Mouse (Mus musculus): ENCODE measurements around the gene Foxn3. TPM values are rescaled to one million over a fixed set of nuclear protein-coding genes. Genes with fewer than 3 reads are reported as not detected.

Gene Foxn3
- polyA plus RNA-seq, 1 experiment from 2014 or later = 97.6 TPM

DNA sequence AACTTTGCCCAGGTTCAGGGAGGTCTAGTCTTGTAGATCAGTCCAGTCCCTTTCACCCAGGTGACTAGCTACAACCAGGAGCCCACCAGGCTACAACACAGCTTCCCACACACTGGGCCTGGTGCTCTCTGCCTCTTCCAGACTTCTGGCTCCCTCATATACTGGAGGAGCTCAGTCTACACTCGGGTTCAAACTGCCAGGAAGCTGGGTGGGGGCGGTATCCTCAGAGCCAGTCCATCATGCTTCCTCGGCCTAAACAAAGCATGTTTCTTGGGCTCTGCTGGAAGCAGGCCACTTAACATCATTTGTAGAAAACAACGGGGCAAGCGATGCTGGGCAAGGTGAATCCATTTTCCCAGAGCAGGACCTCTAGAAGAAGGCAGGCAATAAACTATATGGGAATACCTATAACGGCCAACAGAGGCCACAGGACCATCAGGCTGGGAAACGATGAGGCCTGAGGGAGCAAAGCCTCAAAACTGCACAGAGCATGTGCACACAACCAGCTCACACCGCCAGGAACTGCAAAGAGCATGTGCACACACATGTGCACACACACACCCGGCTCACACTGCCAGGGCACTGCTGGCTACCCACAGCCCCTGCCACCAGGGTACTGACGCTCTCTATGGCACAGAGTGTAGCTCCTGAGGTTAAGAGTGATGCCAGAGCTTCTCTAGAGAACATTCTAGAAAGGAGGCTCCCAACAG, 214.3 kb downstream of the Foxn3 start:
- H3K27me3 ChIP-seq = no peaks in the 10 kb centered on the region
- no peaks in the 10 kb centered on the region for H3K9me3 ChIP-seq (replicated peaks)
- H3K9ac ChIP-seq = no peak overlapping the region
- no peaks in the 10 kb centered on the region for H3K36me3 ChIP-seq
- peaks cover 57% of the 10 kb centered on the region for H3K4me1 ChIP-seq
- H3K27ac ChIP-seq (replicated peaks) = 0 out of 2 replicates have a peak overlapping the region, but pooled peaks have one; percentile 28
- no peak overlapping the region for H3K4me2 ChIP-seq (replicated peaks)
- ATAC-seq (ENCODE audit: insufficient number of reproducible peaks, low FRiP score, low TSS enrichment, low read depth) = no peak
- 72% methylated on average over 10 of the region's 10 CpGs for WGBS
- H3K4me3 ChIP-seq (replicated peaks) = no peak overlapping the region

DNA sequence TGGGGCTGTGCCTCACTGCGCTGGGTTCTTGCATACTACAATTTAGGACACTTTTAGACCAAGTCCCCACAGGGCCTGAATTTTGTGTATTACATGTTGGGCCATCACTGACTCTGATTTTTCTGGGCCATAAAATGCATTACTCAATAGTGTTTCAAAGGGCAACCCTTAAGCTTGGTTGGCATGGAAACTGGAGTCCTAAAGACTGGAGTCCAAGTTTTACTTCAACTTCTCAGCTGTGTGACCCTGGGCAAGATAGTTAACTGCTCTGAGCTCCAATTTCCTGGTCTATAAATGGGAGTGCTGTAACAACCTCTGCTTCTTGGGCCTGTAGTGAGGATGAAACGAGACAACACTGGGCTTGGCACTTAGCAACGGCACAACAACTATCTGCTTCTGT, 215.9 kb downstream of the Foxn3 start:
- H3K4me3 ChIP-seq (replicated peaks) = no peak overlapping the region
- 66% methylated on average over 3 of the region's 3 CpGs for WGBS
- H3K9me3 ChIP-seq (replicated peaks) = no peaks in the 10 kb centered on the region
- H3K27ac ChIP-seq (replicated peaks) = no peak overlapping the region
- no peaks in the 10 kb centered on the region for H3K27me3 ChIP-seq
- no peak for ATAC-seq (ENCODE audit: insufficient number of reproducible peaks, low FRiP score, low TSS enrichment, low read depth)
- H3K9ac ChIP-seq = no peak overlapping the region
- H3K4me1 ChIP-seq = peaks cover 43% of the 10 kb centered on the region
- H3K36me3 ChIP-seq = no peaks in the 10 kb centered on the region
- no peak overlapping the region for H3K4me2 ChIP-seq (replicated peaks)

DNA sequence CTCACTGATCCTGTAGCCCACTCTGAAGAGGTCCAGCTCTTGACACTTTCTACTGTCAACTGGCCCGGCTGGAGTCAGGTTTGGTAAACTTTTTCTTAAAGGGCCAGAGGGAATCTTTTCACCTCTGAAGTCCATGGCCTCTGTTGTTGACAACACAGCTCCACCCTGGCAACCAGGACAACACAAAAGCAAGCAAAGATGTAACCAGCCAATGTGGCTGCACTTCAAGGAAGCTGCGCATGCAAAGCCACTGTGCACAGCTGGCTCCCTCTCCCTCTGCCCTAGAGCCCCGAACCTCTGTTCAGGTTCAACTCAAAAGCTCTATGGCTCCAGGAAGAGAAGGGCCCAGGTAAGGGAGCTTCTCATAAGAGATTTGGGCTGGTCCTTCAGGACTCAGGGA, 216.4 kb downstream of the Foxn3 start:
- H3K4me3 ChIP-seq (replicated peaks) = no peak overlapping the region
- no peak overlapping the region for H3K4me2 ChIP-seq (replicated peaks)
- no peak overlapping the region for H3K27ac ChIP-seq (replicated peaks)
- H3K9me3 ChIP-seq (replicated peaks) = no peaks in the 10 kb centered on the region
- no peaks in the 10 kb centered on the region for H3K36me3 ChIP-seq
- no peaks in the 10 kb centered on the region for H3K27me3 ChIP-seq
- H3K4me1 ChIP-seq = peaks cover 41% of the 10 kb centered on the region
- H3K9ac ChIP-seq = no peak overlapping the region
- no peak for ATAC-seq (ENCODE audit: insufficient number of reproducible peaks, low FRiP score, low TSS enrichment, low read depth)
- WGBS = 71% methylated on average over 3 of the region's 3 CpGs

DNA sequence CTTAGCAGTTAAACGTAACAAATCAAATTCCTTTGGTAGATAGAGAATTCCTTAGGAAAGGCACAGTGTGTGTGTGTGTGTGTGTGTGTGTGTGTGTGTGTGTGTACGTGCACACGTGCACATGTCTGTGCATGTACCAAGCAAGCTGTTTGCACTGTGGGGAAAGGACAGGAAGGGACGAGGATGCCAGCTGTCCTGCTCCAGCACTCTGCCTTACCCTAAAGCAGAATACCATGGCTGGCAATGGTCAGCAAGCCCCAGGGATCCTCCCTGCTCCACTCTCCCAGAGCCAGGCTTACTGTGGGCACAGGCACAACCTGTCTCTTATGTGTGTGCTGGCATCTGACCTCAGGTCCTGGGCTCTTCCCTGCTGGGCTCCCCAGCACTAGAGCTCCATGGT, 218.1 kb downstream of the Foxn3 start:
- ATAC-seq (ENCODE audit: insufficient number of reproducible peaks, low FRiP score, low TSS enrichment, low read depth) = no peak
- 54% methylated on average over 4 of the region's 4 CpGs for WGBS
- Histone ChIP-seq H3K9ac (no peak overlapping the region), H3K27ac (replicated peaks) (no peak overlapping the region), H3K27me3 (no peaks in the 10 kb centered on the region), H3K9me3 (replicated peaks) (no peaks in the 10 kb centered on the region), H3K4me2 (replicated peaks) (no peak overlapping the region), H3K36me3 (no peaks in the 10 kb centered on the region), H3K4me3 (replicated peaks) (no peak overlapping the region), H3K4me1 (peaks cover 52% of the 10 kb centered on the region)

DNA sequence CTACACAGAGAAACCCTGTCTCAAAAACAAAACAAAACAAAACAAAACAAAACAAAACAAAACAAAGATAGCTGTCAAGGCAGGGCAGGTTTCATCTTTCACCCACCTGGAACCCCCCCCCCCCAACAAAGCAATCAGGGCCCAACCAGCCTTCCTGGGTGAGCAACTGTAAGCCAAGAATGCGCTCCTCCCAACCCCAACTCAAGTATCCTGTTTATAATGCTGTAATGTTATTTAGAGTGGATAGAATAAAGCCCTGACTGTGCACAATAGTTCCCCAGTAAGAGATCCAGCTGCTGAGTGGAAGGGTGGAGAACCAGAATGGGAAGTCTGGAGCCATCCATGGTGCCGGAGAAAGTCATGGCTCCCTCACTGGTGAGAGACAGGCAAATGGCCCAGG, 220.0 kb downstream of the Foxn3 start:
- Histone ChIP-seq H3K9ac (no peak overlapping the region), H3K9me3 (replicated peaks) (no peaks in the 10 kb centered on the region), H3K27ac (replicated peaks) (no peak overlapping the region), H3K4me3 (replicated peaks) (no peak overlapping the region), H3K4me2 (replicated peaks) (no peak overlapping the region), H3K36me3 (no peaks in the 10 kb centered on the region), H3K27me3 (no peaks in the 10 kb centered on the region), H3K4me1 (peaks cover 52% of the 10 kb centered on the region)
- ATAC-seq (ENCODE audit: insufficient number of reproducible peaks, low FRiP score, low TSS enrichment, low read depth) = no peak
- WGBS = 92% methylated on average over 2 of the region's 2 CpGs

DNA sequence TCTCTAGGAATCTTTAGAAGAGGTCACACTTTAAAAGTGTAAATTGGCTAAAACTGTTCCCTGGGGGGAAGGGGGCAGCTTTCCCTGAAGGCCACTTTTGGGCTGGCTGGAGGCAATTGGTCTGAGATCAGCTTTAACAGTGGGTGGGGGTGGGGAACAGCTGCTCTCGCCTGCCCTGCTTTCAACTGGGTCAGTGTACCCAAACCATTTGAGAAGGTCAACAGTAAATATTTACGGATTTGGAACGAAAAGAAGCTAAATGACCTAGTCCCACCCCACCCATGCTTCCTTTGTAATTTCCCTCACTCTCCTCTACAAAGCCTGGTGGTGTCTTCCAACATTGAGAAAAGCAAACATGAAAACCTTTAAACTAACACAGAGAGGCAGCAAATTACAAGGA, 221.2 kb downstream of the Foxn3 start:
- WGBS = 17% methylated on average over 3 of the region's 3 CpGs
- ATAC-seq (ENCODE audit: insufficient number of reproducible peaks, low FRiP score, low TSS enrichment, low read depth) = no peak
- Histone ChIP-seq H3K27me3 (no peaks in the 10 kb centered on the region), H3K9me3 (replicated peaks) (no peaks in the 10 kb centered on the region), H3K4me3 (replicated peaks) (no peak overlapping the region), H3K9ac (no peak overlapping the region), H3K27ac (replicated peaks) (0 out of 2 replicates have a peak overlapping the region, but pooled peaks have one; percentile 58), H3K4me1 (peaks cover 47% of the 10 kb centered on the region), H3K36me3 (no peaks in the 10 kb centered on the region), H3K4me2 (replicated peaks) (no peak overlapping the region)

DNA sequence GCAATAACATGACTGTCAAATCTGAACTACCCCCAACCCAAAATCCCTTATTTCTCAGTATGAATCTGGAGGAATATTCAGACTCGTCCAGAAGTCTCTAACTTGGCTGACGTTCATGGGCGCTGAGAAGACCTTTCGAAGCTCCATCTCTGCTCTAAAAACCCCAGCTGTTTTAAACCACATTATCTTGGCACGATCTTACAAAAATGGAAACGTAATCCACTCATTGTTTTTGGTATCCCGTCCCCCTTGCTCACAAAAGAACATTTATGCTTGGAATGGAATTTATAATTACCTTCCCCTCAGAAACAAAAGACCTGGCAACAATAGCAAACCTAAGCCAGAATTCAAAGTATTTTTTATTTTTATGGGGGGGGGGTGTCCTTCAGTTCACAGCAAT, 221.6 kb downstream of the Foxn3 start:
- ATAC-seq (ENCODE audit: insufficient number of reproducible peaks, low FRiP score, low TSS enrichment, low read depth) = no peak
- H3K36me3 ChIP-seq = no peaks in the 10 kb centered on the region
- H3K4me2 ChIP-seq (replicated peaks) = no peak overlapping the region
- no peak overlapping the region for H3K4me3 ChIP-seq (replicated peaks)
- WGBS = 24% methylated on average over 7 of the region's 7 CpGs
- H3K4me1 ChIP-seq = peaks cover 51% of the 10 kb centered on the region
- no peak overlapping the region for H3K9ac ChIP-seq
- H3K27me3 ChIP-seq = no peaks in the 10 kb centered on the region
- 0 out of 2 replicates have a peak overlapping the region, but pooled peaks have one; percentile 22 for H3K27ac ChIP-seq (replicated peaks)
- H3K9me3 ChIP-seq (replicated peaks) = no peaks in the 10 kb centered on the region

DNA sequence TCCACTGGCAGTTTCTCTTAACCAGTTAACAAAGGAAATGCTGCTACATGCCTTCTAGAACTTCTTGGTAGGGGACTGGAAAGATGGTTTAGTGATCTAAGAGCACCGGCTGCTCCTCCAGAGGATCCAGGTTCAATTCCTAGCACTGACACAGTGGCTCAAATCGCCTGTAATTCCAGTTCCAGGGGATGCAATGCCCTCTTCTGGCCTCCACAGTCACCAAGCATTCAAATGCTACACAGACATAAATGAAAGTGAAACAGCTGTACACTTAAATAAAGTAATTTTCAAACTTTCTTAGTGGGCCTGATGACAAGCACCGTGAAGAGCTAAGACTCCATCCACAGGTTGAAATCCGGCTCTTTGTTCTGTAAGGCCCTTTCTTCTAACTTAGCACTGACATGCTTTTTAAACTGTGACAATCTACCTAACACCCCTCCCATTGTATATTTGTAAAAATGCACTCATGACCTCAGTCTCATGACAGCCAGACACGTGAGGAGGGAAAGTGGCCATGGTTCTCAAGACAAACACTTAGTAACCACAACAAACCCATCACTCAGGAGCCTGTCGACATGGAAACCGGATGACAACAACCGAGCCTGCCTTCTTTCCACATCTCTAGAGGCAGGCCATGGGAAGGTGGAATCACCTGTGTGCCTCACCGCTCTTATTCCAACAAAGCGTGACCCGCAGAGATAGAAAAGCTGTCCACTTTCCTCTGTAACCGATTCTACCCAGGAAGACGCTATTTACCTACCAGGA, 222.8 kb downstream of the Foxn3 start:
- WGBS = 77% methylated on average over 13 of the region's 13 CpGs
- no peaks in the 10 kb centered on the region for H3K9me3 ChIP-seq (replicated peaks)
- no peak overlapping the region for H3K4me3 ChIP-seq (replicated peaks)
- H3K27me3 ChIP-seq = no peaks in the 10 kb centered on the region
- no peaks in the 10 kb centered on the region for H3K36me3 ChIP-seq
- H3K9ac ChIP-seq = no peak overlapping the region
- no peak overlapping the region for H3K4me2 ChIP-seq (replicated peaks)
- peaks cover 62% of the 10 kb centered on the region for H3K4me1 ChIP-seq
- no peak for ATAC-seq (ENCODE audit: insufficient number of reproducible peaks, low FRiP score, low TSS enrichment, low read depth)
- H3K27ac ChIP-seq (replicated peaks) = no peak overlapping the region

DNA sequence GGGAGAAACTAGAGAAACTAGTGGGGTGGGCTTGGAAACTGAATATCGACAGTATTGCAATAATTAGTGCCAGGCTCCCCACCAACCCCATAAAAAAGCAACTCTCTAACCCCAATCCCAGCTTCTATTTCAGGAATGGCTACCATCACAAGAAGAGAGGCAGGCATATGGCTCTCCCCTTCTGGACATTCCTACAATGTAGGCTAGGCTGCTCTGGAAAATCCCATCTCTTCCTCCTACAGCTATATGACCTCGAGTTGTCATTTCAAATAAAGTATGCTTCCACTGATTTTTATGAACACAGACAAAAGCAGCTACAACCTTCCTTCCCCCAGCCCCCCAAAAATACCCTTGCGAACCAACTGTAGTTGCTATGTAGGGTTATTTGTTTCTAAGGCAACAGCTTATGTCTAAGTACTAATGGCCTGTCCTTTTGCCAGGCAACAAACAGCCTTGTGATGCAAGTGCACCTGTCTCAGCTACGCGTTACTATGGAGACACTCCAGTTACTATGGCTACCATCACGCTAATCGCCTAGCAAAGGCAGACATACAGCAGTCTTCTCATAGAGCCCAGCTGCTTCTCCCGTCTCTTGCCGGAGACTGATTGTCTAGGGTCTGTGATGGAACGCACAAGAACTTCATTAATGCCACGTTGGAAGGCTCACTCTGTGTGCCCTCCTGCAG, 223.6 kb downstream of the Foxn3 start:
- Histone ChIP-seq H3K27me3 (no peaks in the 10 kb centered on the region), H3K4me1 (peaks cover 59% of the 10 kb centered on the region), H3K36me3 (no peaks in the 10 kb centered on the region), H3K27ac (replicated peaks) (no peak overlapping the region), H3K4me3 (replicated peaks) (no peak overlapping the region), H3K9ac (no peak overlapping the region), H3K9me3 (replicated peaks) (no peaks in the 10 kb centered on the region), H3K4me2 (replicated peaks) (no peak overlapping the region)
- ATAC-seq (ENCODE audit: insufficient number of reproducible peaks, low FRiP score, low TSS enrichment, low read depth) = no peak
- 61% methylated on average over 11 of the region's 11 CpGs for WGBS

DNA sequence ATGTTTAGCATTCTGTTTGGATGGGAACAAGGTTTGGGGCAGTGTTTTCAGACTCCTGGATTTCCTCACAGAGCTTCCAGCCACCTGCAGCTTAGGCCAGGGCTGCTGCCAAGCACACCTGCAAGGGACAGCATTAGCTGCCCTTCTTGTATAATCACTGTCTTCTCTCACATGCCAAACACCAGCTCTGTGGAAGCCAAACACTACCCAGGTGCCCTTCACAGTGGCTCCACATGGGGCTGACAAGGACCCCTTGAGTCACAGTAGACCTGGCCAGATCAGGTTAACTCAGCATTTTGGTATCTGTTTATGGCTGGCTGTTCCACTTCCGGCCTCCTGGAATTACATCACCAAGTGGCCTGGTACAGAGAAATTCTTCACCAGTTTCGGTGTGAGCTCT, 224.6 kb downstream of the Foxn3 start:
- WGBS = 84% methylated on average over 2 of the region's 2 CpGs
- no peaks in the 10 kb centered on the region for H3K27me3 ChIP-seq
- H3K9me3 ChIP-seq (replicated peaks) = no peaks in the 10 kb centered on the region
- no peak overlapping the region for H3K4me3 ChIP-seq (replicated peaks)
- no peak for ATAC-seq (ENCODE audit: insufficient number of reproducible peaks, low FRiP score, low TSS enrichment, low read depth)
- H3K27ac ChIP-seq (replicated peaks) = no peak overlapping the region
- H3K4me2 ChIP-seq (replicated peaks) = no peak overlapping the region
- no peaks in the 10 kb centered on the region for H3K36me3 ChIP-seq
- H3K4me1 ChIP-seq = peaks cover 54% of the 10 kb centered on the region
- H3K9ac ChIP-seq = no peak overlapping the region

DNA sequence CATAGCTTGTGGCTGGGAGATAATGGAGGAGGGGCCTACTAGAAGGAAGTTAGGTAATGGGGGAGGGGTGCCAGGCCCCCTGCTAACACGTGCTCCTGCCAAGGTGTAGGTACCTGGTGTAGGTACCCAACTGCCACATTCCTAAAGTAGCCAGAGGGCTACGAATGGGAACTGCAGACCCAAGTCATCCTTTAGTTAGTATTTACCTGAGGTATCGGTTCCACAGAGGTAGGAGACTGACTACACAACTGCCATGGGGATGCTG, 226.3 kb downstream of the Foxn3 start:
- Histone ChIP-seq H3K27ac (replicated peaks) (peak overlapping the region; percentile 81), H3K4me2 (replicated peaks) (no peak overlapping the region), H3K4me1 (peaks cover 52% of the 10 kb centered on the region), H3K27me3 (no peaks in the 10 kb centered on the region), H3K4me3 (replicated peaks) (no peak overlapping the region), H3K36me3 (no peaks in the 10 kb centered on the region), H3K9ac (no peak overlapping the region), H3K9me3 (replicated peaks) (no peaks in the 10 kb centered on the region)
- no peak for ATAC-seq (ENCODE audit: insufficient number of reproducible peaks, low FRiP score, low TSS enrichment, low read depth)
- 77% methylated on average over 3 of the region's 3 CpGs for WGBS

All from embryonic facial prominence, embryonic 15.5 days (tissue).